Mouse (Mus musculus) midbrain, embryonic 12.5 days (tissue): Measurements from ENCODE around the gene Gm11084. TPM values are rescaled to one million over a fixed set of nuclear protein-coding genes. Genes with fewer than 3 reads are reported as not detected.
"Not testable (repeated sequence)": the region's sequence is repeated elsewhere in the genome, so short reads cannot be mapped to it uniquely, and the experiment has no call there.

Experiments used
- ATAC-seq: fragments of 200-750 bp; cut with Nextera tagmentation; 2 replicates; pipeline ENCODE4 v1.8.0; 2017; ENCODE audit warnings: low read depth, moderate TSS enrichment, moderate library complexity; ENCODE audit not compliant: low FRiP score
- H3K27ac ChIP-seq: fragments of 300-500 bp; sonication (generic); replicated peaks from 2 replicates; pipeline ENCODE4 v1.5.1; 2016; ENCODE audit warnings: mild to moderate bottlenecking
- H3K27me3 ChIP-seq: fragments of 300-500 bp; sonication (generic); 2 replicates; pipeline ENCODE4 v1.6.1; 2016; ENCODE audit warnings: mild to moderate bottlenecking
- H3K36me3 ChIP-seq: fragments of 300-500 bp; sonication (generic); 2 replicates; pipeline ENCODE4 v1.6.1; 2016
- H3K4me1 ChIP-seq: fragments of 300-500 bp; sonication (generic); 2 replicates; pipeline ENCODE4 v1.6.1; 2016
- H3K4me2 ChIP-seq: fragments of 300-500 bp; sonication (generic); replicated peaks from 2 replicates; pipeline ENCODE4 v1.6.1; 2016; ENCODE audit warnings: mild to moderate bottlenecking, moderate library complexity
- H3K4me3 ChIP-seq: fragments of 300-500 bp; sonication (generic); 2 replicates; pipeline ENCODE4 v1.5.1; 2016; ENCODE audit warnings: mild to moderate bottlenecking
- H3K9ac ChIP-seq: fragments of 300-500 bp; sonication (generic); replicated peaks from 2 replicates; pipeline ENCODE4 v1.6.1; 2016; ENCODE audit warnings: mild to moderate bottlenecking, moderate library complexity
- H3K9me3 ChIP-seq: fragments of 300-500 bp; sonication (generic); 2 replicates; pipeline ENCODE4 v1.6.1; 2016; ENCODE audit warnings: mild to moderate bottlenecking
- WGBS: fragments of 180-500 bp; shearing (Covaris S2); methylation state at CpG from one replicate; pipeline ENCODE4 v1.1.7; 2016; 5-methylcytosine and 5-hydroxymethylcytosine counted together
- polyA plus RNA-seq: library from polyadenylated mRNA; unstranded; fragments of >200 nt; fragmentation: Nextera tagmentation; extraction: Ambion mirVana; gene quantifications from 2 replicates; pipeline ENCODE4 v1.2.1, GENCODE M21; 2016

Gene Gm11084
- polyA plus RNA-seq, 1 experiment from 2014 or later = not detected

DNA sequence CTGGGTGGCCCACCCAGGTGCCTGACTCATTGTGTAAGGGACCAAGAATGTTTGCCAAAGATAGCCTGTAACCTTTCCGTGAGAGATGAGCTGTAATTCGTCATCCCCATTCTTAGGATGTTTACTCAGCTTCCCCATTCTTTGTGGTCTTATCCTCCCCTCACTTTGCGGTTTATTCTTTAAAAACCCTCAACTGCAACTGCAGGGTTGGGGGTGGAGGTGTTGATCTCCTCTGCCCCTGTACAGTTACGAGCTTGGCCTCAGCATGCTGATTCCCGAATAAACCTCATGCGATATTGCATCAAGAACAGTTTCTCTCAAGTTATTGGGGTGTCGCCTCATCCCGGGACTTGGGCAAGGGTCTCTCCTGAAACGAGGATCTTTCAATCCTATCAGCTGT, 2.4 kb upstream of the Gm11084 start:
- H3K27me3 ChIP-seq, H3K4me1 ChIP-seq, H3K36me3 ChIP-seq, H3K9me3 ChIP-seq, H3K9ac ChIP-seq, H3K27ac ChIP-seq, H3K4me2 ChIP-seq, H3K4me3 ChIP-seq, ATAC-seq: not testable (repeated sequence)
- WGBS = 89% methylated on average over 9 of the region's 9 CpGs

DNA sequence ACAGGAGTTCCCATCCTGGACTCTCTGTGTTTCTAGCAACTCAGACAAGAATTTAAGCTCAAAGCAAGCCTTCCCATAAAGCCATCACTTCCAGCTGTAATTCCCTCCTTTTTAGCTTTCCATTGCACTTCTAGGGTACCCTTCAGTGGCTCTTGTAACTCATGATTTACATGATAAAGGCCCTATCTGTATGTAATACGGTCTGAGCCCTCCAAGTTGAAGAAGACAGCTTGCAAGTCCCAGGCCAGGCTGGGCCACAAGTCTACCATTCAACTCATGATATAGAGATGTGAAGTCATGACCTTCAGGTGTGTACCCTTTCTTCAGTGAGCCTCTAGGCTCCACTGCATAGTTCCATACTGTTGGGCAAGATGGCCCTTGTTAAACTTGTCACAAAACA, 1.0 kb downstream of the Gm11084 start:
- peaks cover 9% of the 10 kb centered on the region; the same call in 1 of the 2 replicates for H3K4me1 ChIP-seq
- ATAC-seq = no peak
- no peak overlapping the region for H3K4me2 ChIP-seq
- no peaks in the 10 kb centered on the region for H3K27me3 ChIP-seq
- H3K9me3 ChIP-seq = no peaks in the 10 kb centered on the region
- no peaks in the 10 kb centered on the region for H3K36me3 ChIP-seq
- no peak overlapping the region for H3K27ac ChIP-seq
- H3K4me3 ChIP-seq = no peak overlapping the region
- 38% methylated on average over 1 of the region's 1 CpGs for WGBS
- no peak overlapping the region for H3K9ac ChIP-seq

DNA sequence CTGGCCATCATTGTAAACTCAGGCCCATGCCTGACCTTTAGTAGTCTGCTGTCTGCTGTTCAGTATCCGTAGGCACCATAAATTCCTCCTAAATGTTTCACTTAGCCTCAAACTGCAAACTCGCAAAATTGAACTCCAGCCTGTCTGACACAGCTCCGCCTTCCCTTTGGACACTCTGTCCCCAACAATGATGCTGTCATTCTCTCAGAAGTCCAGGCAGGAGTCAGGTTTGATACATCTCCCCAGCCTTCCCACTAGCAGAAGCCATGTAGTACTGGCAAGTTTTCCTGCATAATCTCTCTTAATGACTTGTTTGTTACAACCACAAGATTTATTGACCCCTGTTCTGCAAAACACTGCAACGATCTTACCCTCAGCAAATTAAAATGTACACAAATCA, 1.7 kb downstream of the Gm11084 start:
- WGBS = 71% methylated on average over 4 of the region's 4 CpGs
- H3K4me3 ChIP-seq = no peak overlapping the region
- ATAC-seq = no peak

DNA sequence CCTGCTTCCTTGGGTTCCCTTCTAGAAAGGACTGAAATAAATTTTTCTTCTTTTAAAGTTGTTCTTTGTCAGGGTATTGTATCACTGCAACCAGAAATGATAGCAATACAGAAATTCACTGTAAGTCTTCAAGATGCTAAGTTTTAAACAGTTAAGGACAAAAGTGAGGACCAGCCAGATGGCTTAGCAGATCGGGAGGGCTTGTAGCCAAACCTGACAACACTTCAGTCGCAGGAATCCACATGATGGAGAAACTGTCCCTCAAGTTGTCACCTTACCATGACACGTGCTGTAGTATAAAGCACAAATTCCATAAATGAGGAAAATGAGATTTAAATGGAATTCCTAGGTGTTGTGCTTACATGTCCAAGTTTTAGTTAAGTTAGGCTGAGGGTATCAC, 3.3 kb downstream of the Gm11084 start:
- WGBS = 93% methylated on average over 3 of the region's 3 CpGs
- no peak overlapping the region for H3K9ac ChIP-seq
- H3K9me3 ChIP-seq = no peaks in the 10 kb centered on the region
- H3K4me1 ChIP-seq = peaks cover 9% of the 10 kb centered on the region; the same call in 1 of the 2 replicates
- H3K4me2 ChIP-seq = no peak overlapping the region
- H3K4me3 ChIP-seq = no peak overlapping the region
- H3K36me3 ChIP-seq = no peaks in the 10 kb centered on the region
- H3K27me3 ChIP-seq = no peaks in the 10 kb centered on the region
- ATAC-seq = no peak
- no peak overlapping the region for H3K27ac ChIP-seq

More for the DNA sequence above, 1.7 kb downstream of the Gm11084 start:
- H3K27me3 ChIP-seq = no peaks in the 10 kb centered on the region
- no peak overlapping the region for H3K27ac ChIP-seq
- H3K9ac ChIP-seq = no peak overlapping the region
- peaks cover 9% of the 10 kb centered on the region; the same call in 1 of the 2 replicates for H3K4me1 ChIP-seq
- no peaks in the 10 kb centered on the region for H3K9me3 ChIP-seq
- H3K36me3 ChIP-seq = no peaks in the 10 kb centered on the region
- no peak overlapping the region for H3K4me2 ChIP-seq

DNA sequence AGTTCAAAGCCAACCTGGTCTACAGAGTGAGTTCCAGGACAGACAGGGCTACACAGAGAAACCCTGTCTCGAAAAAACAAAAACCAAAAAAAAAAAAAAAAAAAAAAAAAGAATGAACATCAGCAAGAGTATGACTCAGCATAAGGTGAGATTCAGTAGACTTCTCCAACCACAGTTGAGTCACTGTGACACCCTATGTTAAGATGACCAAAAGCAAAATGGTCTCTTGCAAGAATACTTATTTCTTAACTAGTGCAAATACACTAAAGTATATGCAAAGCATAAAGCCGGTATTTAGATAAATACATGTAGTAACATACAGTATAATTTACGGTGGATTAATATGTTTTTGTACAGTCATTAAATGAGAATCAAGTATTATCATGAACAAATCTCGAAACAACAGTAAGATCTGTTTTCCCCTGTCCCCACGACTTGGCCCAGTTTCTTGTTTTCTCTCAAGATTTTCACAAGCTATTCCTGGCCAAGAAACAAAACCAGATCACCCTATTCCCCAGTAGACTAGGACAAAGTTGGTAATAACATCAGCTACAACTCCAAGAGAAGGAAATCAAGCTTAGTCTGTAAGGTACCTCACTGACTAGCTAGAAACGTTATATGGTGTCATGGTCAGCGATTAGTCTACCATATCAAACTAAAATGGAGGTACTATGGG, 4.3 kb downstream of the Gm11084 start:
- H3K27ac ChIP-seq = no peak overlapping the region
- H3K9ac ChIP-seq = no peak overlapping the region
- no peak overlapping the region for H3K4me3 ChIP-seq
- H3K9me3 ChIP-seq = no peaks in the 10 kb centered on the region
- H3K27me3 ChIP-seq = no peaks in the 10 kb centered on the region
- WGBS = 95% methylated on average over 7 of the region's 7 CpGs
- no peaks in the 10 kb centered on the region for H3K36me3 ChIP-seq
- no peak overlapping the region for H3K4me2 ChIP-seq
- peaks cover 13% of the 10 kb centered on the region for H3K4me1 ChIP-seq
- ATAC-seq = no peak

DNA sequence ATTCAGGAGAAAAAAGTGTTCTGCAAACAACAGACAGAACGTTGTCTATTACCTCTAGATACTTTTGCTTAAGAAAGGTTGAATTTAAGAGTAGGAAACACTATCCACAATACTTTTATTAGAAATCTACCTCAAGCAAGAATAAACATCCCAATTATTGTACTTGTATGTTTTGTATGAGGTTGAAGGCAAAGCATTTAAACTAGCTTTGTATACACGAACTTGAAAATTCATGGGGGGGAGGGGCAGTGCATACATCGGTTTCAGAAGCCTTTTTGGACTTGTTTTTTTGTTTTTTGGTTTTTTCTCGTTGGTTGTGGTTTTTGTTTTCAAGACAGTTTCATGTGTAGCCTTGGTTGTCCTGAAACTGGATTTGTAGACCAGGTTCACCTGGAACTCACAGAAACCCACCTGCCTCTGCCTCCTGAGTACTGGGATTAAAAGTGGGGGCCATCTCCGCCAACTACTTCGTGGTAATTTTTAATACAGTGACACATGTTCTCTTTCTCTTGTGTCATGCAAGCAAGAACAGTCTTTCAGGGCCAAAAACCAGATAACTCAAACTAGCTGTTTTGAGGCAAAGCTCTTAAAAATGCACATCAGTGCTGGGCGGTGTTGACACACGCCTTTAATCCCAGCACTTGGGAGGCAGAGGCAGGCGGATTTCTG, 4.9 kb downstream of the Gm11084 start:
- Histone ChIP-seq H3K9ac (peak overlapping the region; percentile 100; the same call in 1 of the 2 replicates), H3K4me3 (peak overlapping the region; percentile 99; the same call in 1 of the 2 replicates), H3K4me1 (peaks cover 19% of the 10 kb centered on the region), H3K27ac (peak overlapping the region; percentile 100; the same call in 1 of the 2 replicates), H3K9me3 (no peaks in the 10 kb centered on the region), H3K4me2 (peak overlapping the region; percentile 65), H3K27me3 (no peaks in the 10 kb centered on the region), H3K36me3 (no peaks in the 10 kb centered on the region)
- no peak for ATAC-seq
- WGBS = 80% methylated on average over 9 of the region's 9 CpGs

DNA sequence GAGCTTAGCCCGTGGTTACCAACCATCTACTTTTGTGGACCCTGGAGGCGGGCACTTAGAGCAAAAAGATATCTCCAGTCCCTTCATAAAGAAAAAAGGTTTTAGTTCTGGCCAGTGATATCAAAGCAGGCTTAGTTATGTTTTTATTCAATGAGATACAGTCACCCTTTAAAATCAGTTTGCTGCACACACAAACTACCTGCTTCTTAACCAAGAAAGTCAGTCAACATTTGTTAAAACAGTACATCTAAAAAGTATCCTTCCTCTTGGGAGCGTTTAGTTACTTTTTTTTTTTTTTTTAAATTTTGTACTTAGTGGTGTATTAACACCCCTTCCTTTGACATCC, 5.5 kb downstream of the Gm11084 start:
- Histone ChIP-seq H3K4me1 (peaks cover 22% of the 10 kb centered on the region), H3K36me3 (no peaks in the 10 kb centered on the region), H3K27me3 (no peaks in the 10 kb centered on the region), H3K9ac (peak overlapping the region; percentile 100), H3K4me3 (peak overlapping the region; percentile 99), H3K9me3 (no peaks in the 10 kb centered on the region), H3K4me2 (peak overlapping the region; percentile 65), H3K27ac (peak overlapping the region; percentile 100)
- 9% methylated on average over 3 of the region's 3 CpGs for WGBS
- no peak for ATAC-seq

DNA sequence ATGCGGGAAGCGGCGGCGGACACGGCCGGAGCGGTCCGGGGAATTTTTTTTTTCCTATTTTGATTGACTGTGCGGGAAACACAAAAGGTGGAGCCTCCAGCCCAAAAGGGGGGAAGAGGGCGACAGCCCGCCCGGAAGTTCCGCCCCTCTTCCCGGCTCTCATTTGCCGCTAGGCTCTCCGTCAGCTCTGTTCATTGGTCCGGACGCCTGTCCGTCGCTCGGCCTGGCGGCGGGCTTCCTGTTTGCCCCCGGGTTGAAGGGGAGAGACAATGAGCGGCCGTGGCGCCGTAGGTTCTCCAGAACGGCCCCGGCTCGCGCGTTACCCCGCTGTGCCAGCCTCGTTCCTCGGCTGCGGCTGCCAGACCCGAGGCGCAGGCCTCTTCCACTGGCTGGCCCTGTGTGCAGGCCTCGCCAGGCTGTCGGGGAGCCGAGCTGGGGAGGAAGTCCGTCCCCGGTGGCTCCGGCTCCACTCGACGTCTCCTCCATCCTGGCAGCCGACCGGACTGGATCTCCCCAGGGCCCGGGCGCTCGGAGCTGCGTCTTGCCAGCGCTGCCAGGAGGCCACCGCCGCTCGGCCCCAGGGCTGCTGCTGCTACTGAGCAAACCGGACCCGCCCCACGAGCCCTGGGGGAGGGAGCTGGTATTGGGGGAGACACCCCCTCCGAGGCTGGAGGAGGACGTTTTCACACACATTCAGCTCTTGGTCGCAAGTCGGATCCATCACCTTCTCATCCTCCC, 6.0 kb downstream of the Gm11084 start, which contains the start of gene Sp3:
TSS of gene Sp3 (minus strand) at position 110 of the 738 bp plus-strand sequence.
- H3K27ac ChIP-seq = peak within 1 kb of the TSS; percentile 100
- H3K4me2 ChIP-seq = peak within 1 kb of the TSS; percentile 65
- under 1% methylated on average over 64 of the region's 64 CpGs for WGBS
- no peaks in the 10 kb centered on the region for H3K36me3 ChIP-seq
- peaks cover 25% of the 10 kb centered on the region for H3K4me1 ChIP-seq
- H3K4me3 ChIP-seq = peak within 1 kb of the TSS; percentile 99
- H3K9me3 ChIP-seq = no peaks in the 10 kb centered on the region
- H3K27me3 ChIP-seq = no peaks in the 10 kb centered on the region
- H3K9ac ChIP-seq = peak within 1 kb of the TSS; percentile 100
- ATAC-seq = peak; percentile 89

DNA sequence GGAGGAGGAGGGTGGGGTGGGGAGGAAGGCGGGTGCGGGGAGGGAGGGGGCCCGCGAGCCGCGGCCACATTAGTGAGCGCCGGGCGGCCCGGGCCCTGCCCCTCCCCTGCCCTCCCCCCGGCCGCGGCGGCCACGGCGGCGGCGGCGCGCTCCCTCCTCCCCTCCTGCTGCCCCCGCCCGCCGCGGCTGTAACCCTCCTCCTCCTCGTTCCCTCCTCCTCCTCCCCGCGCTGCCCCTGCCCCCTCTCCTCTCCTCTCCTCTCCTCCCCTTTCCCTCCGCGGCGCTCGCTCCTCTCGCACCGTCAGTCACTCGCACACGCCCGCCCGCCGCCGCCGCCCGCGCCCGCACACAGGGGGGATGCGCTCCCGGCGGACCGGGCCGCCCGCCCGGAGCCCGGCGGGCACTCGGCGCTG, 6.9 kb downstream of the Gm11084 start:
- no peaks in the 10 kb centered on the region for H3K27me3 ChIP-seq
- no peaks in the 10 kb centered on the region for H3K9me3 ChIP-seq
- peak; percentile 55 for ATAC-seq
- H3K4me2 ChIP-seq = peak overlapping the region; percentile 65
- peak overlapping the region; percentile 100 for H3K9ac ChIP-seq
- H3K4me3 ChIP-seq = peak overlapping the region; percentile 99
- H3K36me3 ChIP-seq = no peaks in the 10 kb centered on the region
- WGBS = under 1% methylated on average over 21 of the region's 54 CpGs
- H3K4me1 ChIP-seq = peaks cover 24% of the 10 kb centered on the region
- H3K27ac ChIP-seq = peak overlapping the region; percentile 100

DNA sequence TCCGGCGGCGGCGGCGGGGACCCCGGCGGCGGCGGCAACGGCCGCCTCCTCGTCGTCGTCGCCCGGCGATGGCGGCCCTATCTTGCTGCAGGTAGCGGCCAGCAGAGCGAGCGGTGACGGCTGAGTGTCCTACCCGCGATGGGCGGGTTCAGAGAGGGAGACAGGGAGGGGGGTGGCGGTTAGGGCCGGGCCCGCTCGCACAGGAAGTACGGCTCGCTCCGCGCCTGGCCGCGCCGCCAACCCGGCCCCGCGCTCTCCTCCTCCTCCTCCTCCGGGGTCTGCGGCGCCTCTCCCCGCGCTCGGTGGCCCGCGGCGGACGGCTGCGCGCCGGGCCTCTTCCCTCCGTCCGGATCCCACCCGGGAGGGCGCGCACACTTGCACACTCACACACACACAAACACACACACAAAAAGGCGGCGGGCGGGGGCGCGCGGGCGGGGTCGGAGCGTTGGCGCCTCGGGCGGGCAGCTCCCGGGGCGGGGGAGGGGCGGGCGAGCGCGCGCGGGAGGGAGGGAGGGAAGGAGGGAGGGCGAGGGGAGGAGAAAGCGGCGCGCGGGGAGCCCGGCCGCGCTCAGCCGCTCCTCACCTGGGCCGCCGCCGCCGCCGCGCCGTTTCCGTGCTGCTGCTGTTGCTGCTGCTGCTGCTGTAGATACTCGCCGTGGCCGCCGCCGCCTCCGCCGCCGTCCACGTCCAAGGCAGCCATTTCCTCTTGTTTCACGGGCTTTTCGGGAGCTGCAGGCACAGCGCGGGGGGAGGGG, 7.4 kb downstream of the Gm11084 start:
- Histone ChIP-seq H3K4me2 (peak overlapping the region; percentile 65), H3K9ac (peak overlapping the region; percentile 100), H3K4me3 (peak overlapping the region; percentile 99), H3K27ac (peak overlapping the region; percentile 100), H3K27me3 (no peaks in the 10 kb centered on the region), H3K36me3 (no peaks in the 10 kb centered on the region), H3K9me3 (no peaks in the 10 kb centered on the region), H3K4me1 (peaks cover 24% of the 10 kb centered on the region)
- WGBS = under 1% methylated on average over 35 of the region's 107 CpGs
- ATAC-seq = peak; percentile 79

DNA sequence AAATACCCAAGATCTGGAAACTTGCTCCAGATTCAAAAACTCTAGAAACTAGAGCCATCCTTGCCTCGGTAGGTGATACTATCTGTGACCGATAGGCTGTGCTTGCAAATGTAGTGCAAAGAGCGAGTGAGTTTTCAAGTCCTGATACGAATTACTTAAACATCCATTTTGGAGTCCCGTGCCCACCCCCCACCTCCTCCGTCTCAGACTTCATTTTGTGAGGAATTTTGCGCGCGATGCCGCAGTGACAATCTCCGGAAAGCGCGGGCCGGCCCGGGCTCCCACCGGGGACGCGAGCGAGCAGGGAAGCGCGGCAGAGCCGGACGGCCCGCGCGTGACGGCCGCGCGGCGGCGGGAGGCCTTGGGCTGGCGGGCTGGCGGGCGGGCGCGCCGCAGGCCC, 8.0 kb downstream of the Gm11084 start:
- H3K27ac ChIP-seq = peak overlapping the region; percentile 100
- peak; percentile 20 for ATAC-seq
- no peaks in the 10 kb centered on the region for H3K36me3 ChIP-seq
- H3K9me3 ChIP-seq = no peaks in the 10 kb centered on the region
- WGBS = under 1% methylated on average over 21 of the region's 38 CpGs
- H3K4me1 ChIP-seq = peaks cover 29% of the 10 kb centered on the region
- peak overlapping the region; percentile 100 for H3K9ac ChIP-seq
- peak overlapping the region; percentile 65 for H3K4me2 ChIP-seq
- H3K4me3 ChIP-seq = peak overlapping the region; percentile 99
- H3K27me3 ChIP-seq = no peaks in the 10 kb centered on the region
